Mouse (Mus musculus) thymus, postnatal 4 days (tissue): ENCODE data around the gene Zfp788.
"Not testable (repeated sequence)": the region's sequence is repeated elsewhere in the genome, so short reads cannot be mapped to it uniquely, and the experiment has no call there.

Experiments used
- DNase-seq: peaks from one replicate; pipeline ENCODE4 v3.0.0; 2021

Zfp788 gene

GRCm38 (mm10) chr7:41632409-41633220 lies at the start of gene Zfp788:
Gene Zfp788 (plus strand): TSS chr7:41633203.
- peak; percentile 85 for DNase-seq

- not testable (repeated sequence) for DNase-seq
Measured at GRCm38 (mm10) chr7:41587831-41588230, 45.2 kb upstream of the Zfp788 start.

GRCm38 (mm10) chr7:41598615-41599014 lies 34.4 kb upstream of the Zfp788 start:
- DNase-seq: no peak

- peak; percentile 89 for DNase-seq
Measured at GRCm38 (mm10) chr7:41599034-41599813, 33.8 kb upstream of the Zfp788 start, which contains the start of gene 2610021A01Rik. Gene 2610021A01Rik (plus strand): TSS chr7:41599230.

- no peak for DNase-seq
Measured at GRCm38 (mm10) chr7:41599932-41600548, 33.0 kb upstream of the Zfp788 start.

GRCm38 (mm10) chr7:41611654-41612053 lies 21.3 kb upstream of the Zfp788 start:
- no peak for DNase-seq

- DNase-seq: not testable (repeated sequence)
Measured at GRCm38 (mm10) chr7:41616241-41616640, 16.8 kb upstream of the Zfp788 start.

- DNase-seq: peak; percentile 83
Measured at GRCm38 (mm10) chr7:41633221-41633984, 400 bp downstream of the Zfp788 start.

GRCm38 (mm10) chr7:41674326-41674725 lies 41.3 kb downstream of the Zfp788 start:
- not testable (repeated sequence) for DNase-seq
